Mouse (Mus musculus) midbrain, embryonic 14.5 days (tissue): Measurements from ENCODE around the gene Tmem164. TPM values are rescaled to one million over a fixed set of nuclear protein-coding genes. Genes with fewer than 3 reads are reported as not detected.

Experiments used
- ATAC-seq: fragments of 200-750 bp; cut with Nextera tagmentation; 2 replicates; pipeline ENCODE4 v1.8.0; 2017; ENCODE audit warnings: moderate number of reproducible peaks, moderate library complexity; ENCODE audit not compliant: low FRiP score, low TSS enrichment
- DNase-seq: peaks from one replicate; pipeline ENCODE4 v3.0.0-alpha.2; 2015
- H3K27ac ChIP-seq: fragments of 300-500 bp; sonication (generic); replicated peaks from 2 replicates; pipeline ENCODE4 v1.5.1; 2014; ENCODE audit warnings: mild to moderate bottlenecking, low read depth, low read length, moderate library complexity
- H3K27me3 ChIP-seq: fragments of 300-500 bp; sonication (generic); 2 replicates; pipeline ENCODE4 v1.6.1; 2014; ENCODE audit warnings: low read length, control low read depth, mixed read lengths; ENCODE audit not compliant: control insufficient read depth, insufficient read depth
- H3K36me3 ChIP-seq: fragments of 300-500 bp; sonication (generic); 2 replicates; pipeline ENCODE4 v1.6.1; 2014; ENCODE audit warnings: low read length, control low read depth; ENCODE audit not compliant: control insufficient read depth, insufficient read depth
- H3K4me1 ChIP-seq: fragments of 300-500 bp; sonication (generic); 2 replicates; pipeline ENCODE4 v1.6.1; 2014; ENCODE audit warnings: mild to moderate bottlenecking, antibody characterized with exemption, low read length, control low read depth; ENCODE audit not compliant: control insufficient read depth, insufficient read depth
- H3K4me2 ChIP-seq: fragments of 300-500 bp; sonication (generic); 2 replicates; pipeline ENCODE4 v1.6.1; 2014; ENCODE audit warnings: mild to moderate bottlenecking, low read length, moderate library complexity
- H3K4me3 ChIP-seq: fragments of 300-500 bp; sonication (generic); replicated peaks from 2 replicates; pipeline ENCODE4 v1.5.1; 2014; ENCODE audit warnings: low read depth, low read length
- H3K9ac ChIP-seq: fragments of 300-500 bp; sonication (generic); replicated peaks from 2 replicates; pipeline ENCODE4 v1.6.1; 2014; ENCODE audit warnings: mild to moderate bottlenecking, low read length, moderate library complexity
- H3K9me3 ChIP-seq: fragments of 300-500 bp; sonication (generic); 2 replicates; pipeline ENCODE4 v1.6.1; 2016; ENCODE audit warnings: low read length, control low read depth, mixed read lengths; ENCODE audit not compliant: control insufficient read depth
- WGBS: fragments of 180-500 bp; shearing (Covaris S2); extraction: QIAGEN DNeasy Blood & Tissue Kit; methylation state at CpG from one replicate; pipeline ENCODE4 v1.1.7; 2014; 5-methylcytosine and 5-hydroxymethylcytosine counted together
- polyA plus RNA-seq: library from polyadenylated mRNA; unstranded; fragments of >200 nt; fragmentation: Nextera tagmentation; extraction: Ambion mirVana; gene quantifications from 2 replicates; pipeline ENCODE4 v1.2.1, GENCODE M21; 2014

The Tmem164 gene
- polyA plus RNA-seq, 1 experiment from 2014 or later = 14.0 TPM

DNA sequence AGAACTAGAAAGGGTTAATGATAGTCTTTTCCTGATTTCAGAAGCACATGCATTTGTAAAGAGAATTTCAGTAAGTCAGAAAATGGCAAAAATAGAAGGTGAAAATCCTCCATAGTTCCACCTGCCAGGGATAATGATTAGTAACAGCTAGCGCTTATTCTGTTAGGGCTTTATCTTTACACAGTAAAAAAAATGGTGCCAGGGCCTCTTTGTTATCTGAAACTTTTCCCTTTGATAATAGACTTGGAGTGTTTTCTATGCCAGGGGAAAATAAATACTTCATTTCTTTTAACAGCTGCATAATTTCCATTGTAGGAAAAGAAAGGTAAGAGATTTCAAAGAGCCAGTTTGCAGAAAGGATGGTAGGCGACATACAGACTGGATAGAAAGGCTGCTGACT, 43.0 kb downstream of the Tmem164 start:
- H3K4me2 ChIP-seq = no peak overlapping the region
- no peaks in the 10 kb centered on the region for H3K9me3 ChIP-seq
- 83% methylated on average over 2 of the region's 2 CpGs for WGBS
- DNase-seq (no peak), ATAC-seq (no peak)
- no peak overlapping the region for H3K9ac ChIP-seq
- H3K4me3 ChIP-seq = no peak overlapping the region
- H3K36me3 ChIP-seq = no peaks in the 10 kb centered on the region
- H3K27ac ChIP-seq = no peak overlapping the region
- H3K27me3 ChIP-seq = no peaks in the 10 kb centered on the region
- no peaks in the 10 kb centered on the region for H3K4me1 ChIP-seq

DNA sequence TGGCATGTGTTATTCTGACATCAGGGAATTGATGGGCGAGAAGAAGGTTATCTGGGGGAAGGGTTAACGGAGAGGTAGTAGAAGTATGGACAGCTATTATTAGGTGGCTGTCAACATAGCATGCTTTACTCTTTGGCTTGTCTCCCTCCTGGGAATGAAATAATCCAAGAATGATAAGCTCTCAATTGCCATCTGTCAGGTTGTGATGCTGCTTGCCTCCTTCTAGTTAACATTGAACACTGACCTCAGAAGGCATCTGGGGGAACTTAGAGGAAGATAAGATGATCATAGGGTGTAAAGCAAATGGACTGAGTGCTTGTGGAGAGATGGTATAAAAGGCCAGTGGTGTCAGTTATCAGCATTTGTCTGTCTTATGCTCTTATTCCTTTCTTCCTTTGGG, 44.4 kb downstream of the Tmem164 start:
- H3K4me3 ChIP-seq = no peak overlapping the region
- H3K4me1 ChIP-seq = no peaks in the 10 kb centered on the region
- H3K27ac ChIP-seq = no peak overlapping the region
- 53% methylated on average over 2 of the region's 2 CpGs for WGBS
- ATAC-seq (no peak), DNase-seq (no peak)
- H3K27me3 ChIP-seq = no peaks in the 10 kb centered on the region
- no peaks in the 10 kb centered on the region for H3K36me3 ChIP-seq
- no peak overlapping the region for H3K9ac ChIP-seq
- H3K9me3 ChIP-seq = no peaks in the 10 kb centered on the region
- no peak overlapping the region for H3K4me2 ChIP-seq

DNA sequence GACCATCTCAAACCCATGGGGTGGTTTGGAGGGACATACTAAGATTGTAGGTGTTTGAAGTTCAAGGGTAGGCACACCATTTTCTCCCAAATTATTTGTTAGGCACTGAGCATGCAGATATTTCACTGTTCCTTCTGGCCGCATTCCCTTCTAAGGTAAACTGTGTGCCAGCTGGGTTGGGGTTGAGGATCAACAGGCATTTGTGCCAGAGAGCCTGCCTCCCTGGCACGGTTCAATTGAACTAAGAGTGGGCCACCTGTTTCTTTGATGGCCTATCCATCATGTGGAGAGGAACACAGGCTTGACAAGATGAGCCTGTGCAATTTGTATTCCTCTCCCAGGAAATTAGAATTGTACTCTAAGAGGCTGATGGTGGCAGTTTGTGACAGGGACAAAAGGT, 45.1 kb downstream of the Tmem164 start:
- H3K4me3 ChIP-seq = no peak overlapping the region
- no peak overlapping the region for H3K9ac ChIP-seq
- H3K36me3 ChIP-seq = no peaks in the 10 kb centered on the region
- no peak for DNase-seq
- no peak overlapping the region for H3K4me2 ChIP-seq
- no peak overlapping the region for H3K27ac ChIP-seq
- H3K27me3 ChIP-seq = no peaks in the 10 kb centered on the region
- ATAC-seq = no peak
- no peaks in the 10 kb centered on the region for H3K4me1 ChIP-seq
- H3K9me3 ChIP-seq = no peaks in the 10 kb centered on the region
- 83% methylated on average over 2 of the region's 2 CpGs for WGBS

DNA sequence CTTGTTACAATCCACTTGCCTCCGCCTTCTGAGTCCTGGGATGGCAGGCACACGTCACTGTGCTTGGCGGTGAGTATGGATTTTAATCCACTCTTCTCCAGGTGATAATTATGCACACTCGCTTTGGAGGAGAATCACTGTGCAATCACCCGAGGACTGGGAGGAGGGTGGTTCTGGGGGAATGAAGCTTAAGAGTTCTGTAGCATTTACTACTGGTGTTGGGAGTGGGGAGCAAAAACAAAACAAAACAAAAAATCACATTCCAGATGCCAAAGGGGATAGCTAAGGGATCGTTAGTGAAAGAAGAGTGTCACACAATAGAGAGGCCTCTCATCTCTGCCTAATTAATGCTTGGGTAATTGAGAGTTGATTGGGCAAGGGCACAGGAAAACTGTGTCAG, 46.6 kb downstream of the Tmem164 start:
- Histone ChIP-seq H3K4me2 (no peak overlapping the region), H3K9me3 (no peaks in the 10 kb centered on the region), H3K27ac (no peak overlapping the region), H3K36me3 (no peaks in the 10 kb centered on the region), H3K4me1 (0 out of 2 replicates have a peak, but pooled peaks cover 2% of the 10 kb centered on the region), H3K4me3 (no peak overlapping the region), H3K27me3 (no peaks in the 10 kb centered on the region), H3K9ac (no peak overlapping the region)
- peak; percentile 8 for DNase-seq
- no peak for ATAC-seq
- WGBS = 55% methylated on average over 6 of the region's 6 CpGs

DNA sequence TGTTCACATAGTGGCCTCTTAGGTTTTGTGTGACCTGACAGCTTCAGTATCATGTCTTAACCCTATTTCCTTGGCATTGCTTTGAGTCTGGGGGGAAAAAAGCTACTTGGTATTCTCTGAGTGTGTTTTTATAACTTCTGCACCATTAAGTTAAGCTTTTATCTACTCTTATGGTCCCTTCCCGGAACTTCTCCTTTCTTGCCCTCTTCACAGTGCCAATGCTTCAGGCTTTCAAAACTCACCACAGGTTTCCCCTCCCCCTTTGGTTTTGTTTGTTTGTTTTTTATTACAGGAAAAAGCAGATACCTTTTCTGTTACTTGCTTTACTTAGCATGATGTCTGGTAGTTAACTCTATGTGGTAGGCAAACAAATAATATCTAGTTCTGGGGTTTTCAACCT, 47.8 kb downstream of the Tmem164 start:
- Histone ChIP-seq H3K4me3 (no peak overlapping the region), H3K4me2 (no peak overlapping the region), H3K36me3 (no peaks in the 10 kb centered on the region), H3K27me3 (no peaks in the 10 kb centered on the region), H3K27ac (no peak overlapping the region), H3K4me1 (0 out of 2 replicates have a peak, but pooled peaks cover 2% of the 10 kb centered on the region), H3K9me3 (no peaks in the 10 kb centered on the region), H3K9ac (no peak overlapping the region)
- DNase-seq (no peak), ATAC-seq (no peak)
- 72% methylated on average over 1 of the region's 1 CpGs for WGBS

DNA sequence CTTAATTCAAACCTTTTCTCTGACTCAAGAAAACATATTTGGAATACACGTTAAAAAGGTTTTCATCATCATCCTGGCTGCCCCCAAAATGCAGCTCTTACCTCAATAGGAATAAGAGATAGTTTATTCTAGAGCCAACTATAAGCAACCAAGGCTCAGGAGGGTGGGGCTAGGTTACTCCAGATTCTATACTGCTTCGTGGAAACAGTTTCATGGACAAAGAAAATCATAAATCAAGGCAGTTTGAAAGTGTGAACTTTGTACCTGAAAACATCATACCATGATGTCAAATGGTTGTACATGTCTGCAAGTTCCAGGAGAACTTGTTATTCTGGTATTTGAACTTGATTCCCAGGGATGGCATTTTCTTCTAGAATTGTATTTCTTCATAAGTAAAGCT, 48.3 kb downstream of the Tmem164 start:
- DNase-seq (no peak), ATAC-seq (no peak)
- Histone ChIP-seq H3K27me3 (no peaks in the 10 kb centered on the region), H3K4me1 (0 out of 2 replicates have a peak, but pooled peaks cover 2% of the 10 kb centered on the region), H3K4me3 (no peak overlapping the region), H3K9ac (no peak overlapping the region), H3K27ac (no peak overlapping the region), H3K9me3 (no peaks in the 10 kb centered on the region), H3K4me2 (no peak overlapping the region), H3K36me3 (no peaks in the 10 kb centered on the region)
- WGBS = 78% methylated on average over 2 of the region's 2 CpGs

DNA sequence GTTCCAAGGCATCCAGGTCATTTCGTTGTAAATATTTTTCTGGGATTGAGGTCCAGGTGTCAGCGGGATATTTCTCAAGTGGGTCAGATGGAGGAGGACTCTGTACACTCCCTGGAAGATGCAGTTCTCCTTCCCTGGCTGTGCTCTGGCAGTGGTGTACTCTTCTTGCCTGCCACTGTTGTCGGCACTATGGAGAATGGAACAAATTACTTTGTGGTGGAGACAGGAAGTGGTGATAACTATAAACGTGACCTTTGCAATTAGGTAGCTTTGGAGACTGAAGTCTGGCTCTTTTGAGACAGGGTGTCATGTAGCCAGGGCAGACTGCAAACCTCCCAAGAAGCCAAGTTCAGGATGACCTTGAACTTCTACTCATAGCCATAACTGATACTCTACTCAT, 55.9 kb downstream of the Tmem164 start:
- Histone ChIP-seq H3K4me3 (no peak overlapping the region), H3K36me3 (no peaks in the 10 kb centered on the region), H3K4me1 (0 out of 2 replicates have a peak, but pooled peaks cover 2% of the 10 kb centered on the region), H3K27ac (no peak overlapping the region), H3K27me3 (no peaks in the 10 kb centered on the region), H3K9me3 (no peaks in the 10 kb centered on the region), H3K4me2 (no peak overlapping the region), H3K9ac (no peak overlapping the region)
- DNase-seq = no peak
- 91% methylated on average over 4 of the region's 4 CpGs for WGBS
- no peak for ATAC-seq

DNA sequence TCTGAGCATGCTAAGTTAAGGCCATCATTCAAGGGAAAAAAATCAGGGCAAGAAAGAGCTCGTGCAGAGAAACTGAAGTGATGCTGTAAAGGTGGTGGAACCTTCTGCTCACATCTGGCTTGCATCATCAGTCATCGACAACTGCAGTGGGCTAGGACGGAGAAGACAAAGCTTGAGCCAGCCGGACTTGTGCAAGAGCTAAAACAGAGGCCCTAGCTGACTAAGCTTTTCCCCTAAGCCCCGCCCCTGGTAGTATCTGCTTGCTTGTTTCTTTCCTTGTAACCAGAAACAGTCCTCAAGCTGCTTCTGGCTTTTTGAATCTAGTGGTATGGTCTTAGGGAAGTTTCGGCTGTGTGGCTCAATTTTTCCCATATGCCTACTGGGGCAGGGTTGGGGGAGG, 56.5 kb downstream of the Tmem164 start:
- WGBS = 85% methylated on average over 6 of the region's 6 CpGs
- H3K9me3 ChIP-seq = no peaks in the 10 kb centered on the region
- H3K4me1 ChIP-seq = no peaks in the 10 kb centered on the region
- no peak overlapping the region for H3K9ac ChIP-seq
- no peak for ATAC-seq
- H3K36me3 ChIP-seq = no peaks in the 10 kb centered on the region
- no peak overlapping the region for H3K4me2 ChIP-seq
- no peak overlapping the region for H3K4me3 ChIP-seq
- H3K27me3 ChIP-seq = no peaks in the 10 kb centered on the region
- DNase-seq = no peak
- H3K27ac ChIP-seq = no peak overlapping the region

DNA sequence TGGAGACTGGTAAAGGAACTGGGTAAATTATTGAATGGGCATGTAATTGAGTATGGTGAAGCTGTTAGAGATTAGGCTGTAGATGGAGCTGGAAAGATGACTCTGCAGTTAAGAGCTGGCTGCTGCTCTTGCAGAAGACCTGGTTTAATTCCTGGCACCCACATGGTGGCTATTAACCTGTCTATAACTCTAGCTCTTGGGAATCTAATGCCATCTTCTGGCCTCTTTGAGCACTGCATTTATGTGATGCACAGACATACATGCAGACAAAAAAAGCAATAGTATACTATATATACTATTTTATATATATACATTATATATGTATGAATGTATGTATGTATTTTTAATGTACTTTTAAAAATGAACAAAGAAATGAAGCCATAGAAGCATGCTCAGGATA, 66.2 kb downstream of the Tmem164 start:
- Histone ChIP-seq H3K4me1 (no peaks in the 10 kb centered on the region), H3K9ac (no peak overlapping the region), H3K27me3 (no peaks in the 10 kb centered on the region), H3K27ac (no peak overlapping the region), H3K4me2 (no peak overlapping the region), H3K36me3 (no peaks in the 10 kb centered on the region), H3K9me3 (no peaks in the 10 kb centered on the region), H3K4me3 (no peak overlapping the region)
- ATAC-seq (no peak), DNase-seq (no peak)
